Mouse (Mus musculus) gastrocnemius, postnatal 14 days (tissue): ENCODE results near the gene Tmem169. TPM values are rescaled to one million over a fixed set of nuclear protein-coding genes. Genes with fewer than 3 reads are reported as not detected.
"Not testable (repeated sequence)": the region's sequence is repeated elsewhere in the genome, so short reads cannot be mapped to it uniquely, and the experiment has no call there.

ENCODE experiments used
- DNase-seq: peaks from one replicate; pipeline ENCODE4 v3.0.0; 2021; ENCODE audit warnings: mixed read lengths
- intact Hi-C: fragments of 180-260 bp; cut with DNase I; formaldehyde crosslinking; loops from one replicate; pipeline ENCODE4 v1.15.1; 2025; ENCODE audit warnings: low total_unique reads
- long read RNA-seq, 2 experiments: library from polyadenylated mRNA; stranded (forward); transcript quantifications; one replicate each; pipeline ENCODE4 v2.0.0; 2021
- total RNA-seq, 2 experiments: library from RNA; stranded (reverse); gene quantifications; 2 replicates each; pipeline ENCODE4 v1.2.3; 2021

Tmem169 gene
- under 1 TPM; 0.07 to 0.14 TPM for total RNA-seq
- long read RNA-seq, experiment 1: 0 reads
- long read RNA-seq, experiment 2: 0 reads

GRCm38 (mm10) chr1:72283992-72284485 is at the start of gene Tmem169, which contains the start of gene Pecr:
TSS of gene Tmem169 (plus strand) at chr1:72284369.
TSS of gene Pecr (minus strand) at chr1:72284314.
- peak; percentile 94 for DNase-seq
- intact Hi-C loops: no loop called here

GRCm38 (mm10) chr1:72236363-72237006 is 47.7 kb upstream of the Tmem169 start:
- DNase-seq: peak; percentile 84
- intact Hi-C loops: not testable (repeated sequence)

GRCm38 (mm10) chr1:72237007-72237775 is 47.0 kb upstream of the Tmem169 start:
- DNase-seq: no peak
- intact Hi-C loops: no loop called here

DNA sequence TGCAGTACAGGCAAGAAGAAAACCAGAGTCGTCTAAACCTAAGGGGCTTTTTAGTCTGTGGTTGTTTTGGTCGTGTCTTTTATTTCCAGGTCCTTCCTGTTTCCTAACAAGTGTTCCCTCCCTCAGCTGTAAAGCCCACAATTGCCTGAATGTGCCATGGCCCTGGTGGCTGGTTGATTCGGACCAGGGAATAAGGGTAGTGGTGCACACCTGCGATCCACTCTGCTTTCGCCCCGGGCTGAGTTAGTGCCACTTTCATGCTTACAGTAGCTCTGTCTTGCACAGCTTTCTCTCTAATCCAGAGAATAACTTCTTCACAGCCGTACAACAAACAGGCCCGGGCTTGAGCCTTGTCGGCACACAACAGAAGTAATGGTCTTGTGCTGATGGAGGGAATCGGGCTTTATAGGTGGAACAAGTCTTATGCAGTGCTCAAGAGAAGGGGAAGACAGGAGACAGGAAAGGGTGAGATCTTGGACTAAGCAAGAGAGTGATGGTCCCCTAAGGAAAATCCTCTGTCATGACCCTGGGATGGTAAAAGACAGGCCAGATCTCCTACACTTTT is 46.1 kb upstream of the Tmem169 start:
- intact Hi-C loops: no loop called here
- no peak for DNase-seq

DNA sequence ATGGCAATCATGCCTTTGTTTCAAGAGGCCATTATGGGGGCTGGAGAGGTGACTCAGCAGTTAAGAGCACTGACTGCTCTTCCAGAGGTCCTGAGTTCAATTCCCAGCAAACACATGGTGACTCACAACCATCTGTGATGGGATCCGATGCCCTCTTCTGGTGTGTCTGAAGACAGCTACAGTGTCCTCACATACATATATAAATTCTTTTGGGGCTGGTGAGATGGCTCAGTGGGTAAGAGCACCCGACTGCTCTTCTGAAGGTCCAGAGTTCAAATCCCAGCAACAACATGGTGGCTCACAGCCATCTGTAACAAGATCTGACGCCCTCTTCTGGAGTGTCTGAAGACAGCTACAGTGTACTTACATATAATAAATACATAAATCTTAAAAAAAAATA is 45.1 kb upstream of the Tmem169 start:
- intact Hi-C loops, DNase-seq: not testable (repeated sequence)

DNA sequence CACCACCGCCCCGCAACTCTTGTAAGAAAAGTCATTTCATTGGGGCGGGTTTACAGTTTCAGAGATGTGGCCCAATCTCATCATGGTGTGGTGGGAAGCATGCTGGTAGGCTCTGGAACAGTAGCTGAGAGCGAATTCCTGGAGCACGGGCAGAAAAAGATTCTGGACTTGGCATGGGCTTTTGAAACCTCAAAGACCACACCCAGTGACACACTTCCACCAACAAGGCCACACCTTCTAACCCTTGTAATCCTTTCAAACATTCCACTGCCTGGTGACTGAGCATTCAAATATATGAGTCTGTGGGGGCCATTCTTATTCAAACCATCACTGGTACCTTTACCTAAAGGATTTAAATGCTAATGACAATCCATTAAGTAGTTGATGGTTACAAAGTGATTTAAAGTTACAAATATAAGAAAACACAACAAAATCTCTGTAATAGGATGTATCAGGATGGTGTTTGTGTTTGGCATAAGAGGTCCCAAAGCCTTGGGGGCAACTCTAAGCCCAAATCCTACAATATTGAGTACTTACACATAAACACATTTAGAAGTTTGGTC is 41.5 kb upstream of the Tmem169 start:
- intact Hi-C loops: no loop called here
- DNase-seq: no peak

DNA sequence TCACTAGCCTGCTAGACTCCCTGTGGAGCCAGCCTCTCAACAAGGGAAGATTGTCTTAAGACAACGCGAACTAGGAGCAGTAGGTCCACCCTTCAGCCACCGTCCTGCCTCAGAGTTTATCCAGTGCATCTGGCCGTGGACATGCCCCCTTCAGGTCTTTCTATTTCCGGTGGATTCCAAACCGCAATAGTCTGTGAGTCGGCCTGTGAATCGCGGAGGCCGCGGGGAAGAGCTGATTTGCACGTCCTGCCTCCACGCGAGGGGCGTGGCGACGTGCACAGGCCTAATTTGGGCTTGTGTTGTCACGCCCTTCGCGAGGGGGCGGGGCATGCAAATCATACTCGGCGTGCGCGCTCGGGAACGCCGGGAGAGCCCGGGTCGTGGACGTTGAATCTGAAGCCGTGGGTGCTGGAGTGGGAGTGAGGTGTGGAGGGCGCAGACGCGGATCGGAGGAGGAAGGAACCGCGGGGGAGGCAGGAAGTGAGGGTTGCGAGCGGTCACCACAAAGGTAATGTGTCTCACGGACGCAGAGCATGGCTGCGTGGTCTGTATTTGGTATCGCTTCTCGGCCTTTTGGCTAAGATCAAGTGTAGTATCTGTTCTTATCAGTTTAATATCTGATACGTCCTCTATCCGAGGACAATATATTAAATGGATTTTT is 40.4 kb upstream of the Tmem169 start:
- intact Hi-C loops: no loop called here
- peak; percentile 97 for DNase-seq

DNA sequence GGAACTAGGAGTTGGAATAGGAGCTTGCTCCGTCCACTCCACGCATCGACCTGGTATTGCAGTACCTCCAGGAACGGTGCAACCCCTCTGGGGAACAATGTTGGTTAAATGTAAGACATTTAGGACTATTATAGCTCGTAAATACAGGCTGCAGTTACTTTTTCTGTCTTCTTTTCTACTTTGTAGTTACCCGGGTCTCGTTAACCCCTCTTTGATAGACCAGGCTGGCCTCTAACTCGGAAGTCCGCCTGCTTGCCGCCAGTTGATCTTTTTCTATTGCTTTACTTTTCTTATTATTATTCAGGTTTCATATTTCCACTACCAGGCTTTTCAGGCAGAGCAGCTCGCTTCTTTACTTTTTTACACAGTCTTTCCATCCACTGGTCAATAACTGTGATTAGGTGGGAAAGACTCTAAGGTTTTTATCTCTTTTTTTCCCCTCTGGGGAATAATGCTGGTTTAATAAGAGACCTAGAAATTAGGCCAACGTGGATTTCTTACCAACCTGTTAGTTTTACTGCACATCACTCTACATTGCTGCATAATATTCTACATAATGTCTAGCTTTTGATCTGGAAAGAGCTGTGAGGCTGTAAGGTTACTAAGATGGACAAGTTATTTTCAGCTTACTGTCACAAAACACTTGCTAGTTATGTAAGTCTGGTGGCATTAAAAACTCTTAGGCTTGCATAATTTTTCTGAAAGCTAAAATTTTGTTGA is 39.7 kb upstream of the Tmem169 start:
- peak; percentile 13 for DNase-seq

GRCm38 (mm10) chr1:72248226-72248737 is 35.9 kb upstream of the Tmem169 start:
- DNase-seq, intact Hi-C loops: not testable (repeated sequence)

More for the DNA sequence above, 39.7 kb upstream of the Tmem169 start:
- intact Hi-C loops: no loop called here

DNA sequence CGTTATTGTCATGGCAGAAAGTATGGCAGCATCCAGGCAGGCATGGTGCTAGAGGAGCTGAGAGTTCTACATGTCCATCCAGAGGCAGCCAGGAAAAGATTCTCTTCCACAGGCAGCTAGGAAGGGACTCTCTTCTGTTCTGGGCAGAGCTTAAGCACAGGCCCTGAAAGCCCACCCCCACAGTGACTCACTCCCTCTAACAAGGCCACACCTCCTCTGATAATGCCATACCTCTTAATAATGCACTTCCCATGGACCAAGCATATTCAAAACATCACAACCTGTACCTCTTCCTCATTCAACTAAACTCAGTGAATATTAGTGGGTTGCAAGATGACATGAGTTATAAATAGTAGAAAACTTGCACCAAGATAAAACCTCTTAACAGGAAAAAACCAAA is 32.4 kb upstream of the Tmem169 start:
- intact Hi-C loops: no loop called here
- DNase-seq: no peak

- DNase-seq: no peak
- intact Hi-C loops: no loop called here
Observed at GRCm38 (mm10) chr1:72253881-72254491, 30.2 kb upstream of the Tmem169 start.

DNA sequence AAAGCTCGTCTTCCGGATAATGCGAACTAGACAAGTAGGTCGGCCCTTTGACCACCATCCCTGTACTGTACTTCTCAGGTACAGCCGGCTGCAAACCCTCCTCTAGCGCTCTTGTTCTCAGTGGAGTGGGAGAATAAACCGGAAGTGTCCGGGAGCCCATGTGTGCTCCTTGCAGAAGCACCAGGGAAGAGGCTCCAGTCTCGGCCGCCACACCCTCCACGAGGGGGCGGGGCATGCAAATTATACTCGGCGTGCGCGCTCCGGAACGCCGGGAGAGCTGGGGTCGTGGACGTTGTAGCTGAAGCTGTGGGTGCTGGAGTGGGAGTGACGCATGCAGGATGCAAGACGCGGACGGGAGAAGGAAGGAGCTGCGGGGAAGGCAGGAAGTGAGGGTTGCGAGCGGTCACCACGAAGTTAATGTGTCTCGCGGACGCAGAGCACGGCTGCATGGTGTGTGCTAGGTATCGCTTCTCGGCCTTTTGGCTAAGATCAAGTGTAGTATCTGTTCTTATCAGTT is 29.6 kb upstream of the Tmem169 start:
- DNase-seq: peak; percentile 90
- intact Hi-C loops: no loop called here

DNA sequence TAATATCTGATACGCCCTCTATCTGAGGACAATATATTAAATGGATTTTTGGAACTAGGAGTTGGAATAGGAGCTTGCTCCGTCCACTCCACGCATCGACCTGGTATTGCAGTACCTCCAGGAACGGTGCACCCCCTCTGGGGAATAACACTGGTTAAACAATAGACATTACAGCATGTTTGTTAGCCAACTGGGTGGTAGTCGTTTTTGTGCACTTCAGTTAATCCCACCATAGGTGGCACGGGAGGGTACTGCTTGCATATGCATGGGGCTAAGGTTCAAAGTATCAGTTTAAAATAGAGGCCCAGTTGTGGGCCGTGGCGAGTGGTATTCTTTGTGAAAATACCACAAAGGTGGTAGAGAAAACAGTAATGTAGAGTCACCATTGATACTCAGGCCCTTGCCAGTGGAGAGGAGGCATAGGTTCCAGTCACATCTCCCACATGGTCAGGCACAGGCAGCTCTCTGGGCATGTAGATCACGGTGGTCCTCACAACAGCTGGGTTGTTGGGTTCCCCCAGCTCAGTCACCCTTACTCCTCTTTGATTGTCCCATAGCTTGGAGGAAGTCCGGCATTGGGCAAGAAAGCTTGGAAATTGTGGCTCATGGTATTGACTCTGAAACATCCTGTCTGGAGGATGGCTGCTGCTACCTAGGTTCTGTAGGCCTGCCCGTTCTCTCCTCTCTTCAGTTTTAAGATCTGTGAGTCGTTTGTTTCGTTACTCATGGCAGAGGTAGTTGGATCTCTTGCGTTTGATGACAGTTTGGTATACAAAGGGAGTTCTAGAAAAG is 28.9 kb upstream of the Tmem169 start:
- DNase-seq: peak; percentile 36
- intact Hi-C loops: no loop called here

GRCm38 (mm10) chr1:72255854-72256175 is 28.4 kb upstream of the Tmem169 start:
- intact Hi-C loops: no loop called here
- no peak for DNase-seq

- no peak for DNase-seq
- intact Hi-C loops: no loop called here
Observed at GRCm38 (mm10) chr1:72256381-72257256, 27.6 kb upstream of the Tmem169 start.

DNA sequence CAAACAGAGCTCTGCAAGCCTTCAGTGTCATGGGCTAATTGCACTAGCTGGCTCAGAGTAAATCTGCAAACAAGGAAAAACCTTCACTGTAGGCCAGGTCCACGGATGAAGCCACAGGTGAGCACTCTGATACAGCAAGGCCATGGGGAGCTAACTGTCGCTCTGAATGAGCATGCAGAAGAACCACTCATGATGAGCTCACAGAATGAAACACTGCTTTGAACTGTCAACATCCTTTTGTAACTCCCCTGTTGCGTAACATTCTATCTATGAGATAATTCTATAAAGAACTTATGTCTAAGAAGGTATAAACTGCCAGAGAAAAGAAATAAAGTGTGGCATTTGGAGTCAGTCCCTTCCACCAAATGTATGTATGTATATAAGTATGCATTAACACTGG is 21.1 kb upstream of the Tmem169 start:
- DNase-seq: no peak
- intact Hi-C loops: no loop called here

DNA sequence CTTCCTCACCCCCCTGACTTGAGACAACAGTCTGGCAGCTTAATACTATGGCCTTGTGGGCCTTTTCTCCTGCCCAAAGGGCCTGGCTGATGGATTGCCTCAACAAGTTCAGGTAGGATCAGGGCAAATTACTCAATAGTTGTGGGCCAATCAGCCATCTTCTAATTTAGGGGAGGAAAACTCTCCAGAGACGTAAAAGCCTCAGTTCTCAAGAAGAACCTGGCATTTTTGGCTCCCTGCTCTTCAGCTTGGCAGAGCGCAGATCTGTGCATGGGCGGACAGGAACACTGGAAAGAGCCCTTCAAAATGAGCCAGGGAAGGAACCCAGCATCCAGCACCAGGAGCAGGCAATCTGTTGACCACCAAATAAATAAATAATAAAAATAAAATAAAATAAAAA is 6.1 kb upstream of the Tmem169 start:
- no peak for DNase-seq
- intact Hi-C loops: no loop called here
